8 mouse cellular contexts compared by ENCODE assay signal in the genomic region with DNA sequence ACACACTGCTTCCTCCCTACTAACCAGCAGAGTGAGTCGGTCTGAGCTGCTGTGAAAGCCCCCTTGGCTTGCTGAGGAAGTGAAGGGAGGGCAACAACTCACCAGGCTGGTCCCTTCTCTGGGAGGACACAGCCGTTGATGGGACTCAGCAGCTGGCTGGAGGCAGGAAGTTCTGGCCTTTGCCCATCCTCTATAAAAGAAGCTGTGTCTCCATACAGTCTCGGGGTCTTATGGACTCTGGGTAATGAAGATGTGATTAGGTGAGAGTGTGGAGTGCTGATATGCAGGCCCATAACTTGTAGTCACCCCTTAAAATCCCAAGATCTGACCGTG. TPM values are rescaled to one million over a fixed set of nuclear protein-coding genes. Genes with fewer than 3 reads are reported as not detected.
DNase-seq lines count a peak whose midpoint lies in the region; ATAC-seq and TF ChIP-seq lines count a peak whose summit lies in the region.

No protein-coding gene starts in this region.

- peaks cover 6% of the 10 kb centered on the region for H3K36me3 ChIP-seq in heart, embryonic 14.5 days (ENCODE audit: control insufficient read depth, insufficient read depth, low read length)
- H3K36me3 ChIP-seq in ES-E14 (ENCODE audit: control insufficient read depth, insufficient read depth, low read length, poor library complexity, severe bottlenecking) (peaks cover 2% of the 10 kb centered on the region; the same call in 1 of the 2 replicates), macrophage (ENCODE audit: inconsistent target) (0 out of 2 replicates have a peak, but pooled peaks cover 2% of the 10 kb centered on the region)

- peaks cover 36 to 71% of the 10 kb centered on the region in 2 experiments for H3K4me1 ChIP-seq in heart, embryonic 14.5 days (ENCODE audit: control insufficient read depth in 2 of 2, insufficient read depth in 2 of 2, low read length in 2 of 2)
- H3K4me1 ChIP-seq in ES-E14 (ENCODE audit: control insufficient read depth in 2 of 2, insufficient read depth in 2 of 2, low read length in 2 of 2, poor library complexity in 1 of 2), result peaks cover 18 to 34% of the 10 kb centered on the region in 2 experiments

- H3K9me3 ChIP-seq in heart, embryonic 14.5 days (ENCODE audit: control insufficient read depth, low read length), result no peaks in the 10 kb centered on the region
- no peaks in the 10 kb centered on the region for H3K9me3 ChIP-seq in ES-E14 (ENCODE audit: control insufficient read depth, insufficient read depth, low read depth, low read length)

- no peak for DNase-seq in heart, adult 18-20 months
- no peak for DNase-seq in ES-E14 (ENCODE audit: low read depth, low spot score)
- DNase-seq in cerebellum, adult 11-12 months, result no peak
- no peak for DNase-seq in layer of hippocampus, postnatal 36 days
- no peak for DNase-seq in cerebellum, adult 11 months

- in situ Hi-C loops in ES-E14 (cut with MboI; ENCODE audit: low sequenced_read_pairs in 2 of 2, unreplicated experiment in 2 of 2), result no loop called here

- H3K27ac ChIP-seq in heart, embryonic 14.5 days (replicated peaks in 1 of 2; ENCODE audit: control insufficient read depth in 1 of 2, insufficient read depth in 1 of 2, low read depth in 2 of 2, low read length in 2 of 2), result peak overlapping the region; percentile 50 to 95
- H3K27ac ChIP-seq in ES-E14 (ENCODE audit: insufficient read depth, low read depth, low read length, poor library complexity, severe bottlenecking) (no peak overlapping the region), macrophage (0 out of 2 replicates have a peak overlapping the region, but pooled peaks have one; percentile 1)

- WGBS in heart, embryonic 14.5 days, result 28% methylated on average over 4 of the region's 4 CpGs
- 24% methylated on average over 4 of the region's 4 CpGs for whole genome bisulfite sequencing in macrophage (ENCODE audit: missing documents)

- peaks cover 56% of the 10 kb centered on the region for H3K79me2 ChIP-seq in macrophage (ENCODE audit: inconsistent target)

- peak overlapping the region; percentile 94 for H3K4me2 ChIP-seq in heart, embryonic 14.5 days (ENCODE audit: low read length)

- H3K9ac ChIP-seq in heart, embryonic 14.5 days (ENCODE audit: low read length), result peak overlapping the region; percentile 96
- H3K9ac ChIP-seq in ES-E14 (ENCODE audit: insufficient read depth, low read depth, low read length, poor library complexity, severe bottlenecking), result peak overlapping the region; percentile 86

- peak overlapping the region; percentile 76 to 94 for H3K4me3 ChIP-seq in heart, embryonic 14.5 days (ENCODE audit: control insufficient read depth in 1 of 2, insufficient read depth in 1 of 2, low read depth in 1 of 2, low read length in 2 of 2)
- H3K4me3 ChIP-seq in ES-E14 (ENCODE audit: insufficient read depth in 1 of 2, low read depth in 1 of 2, low read length in 2 of 2, poor library complexity in 1 of 2, severe bottlenecking in 1 of 2) (peak overlapping the region; percentile 76 to 94), macrophage (ENCODE audit: inconsistent target) (peak overlapping the region; percentile 62)

- no peak for ATAC-seq in heart, embryonic 14.5 days (ENCODE audit: insufficient number of reproducible peaks, insufficient read depth, low FRiP score, low read depth)
- ATAC-seq in granulocyte monocyte progenitor cell, adult 5-6 weeks (replicated peaks; ENCODE audit: poor library complexity, severe bottlenecking), result peak; percentile 3

- H3K27me3 ChIP-seq in heart, embryonic 14.5 days (ENCODE audit: control insufficient read depth, insufficient read depth, low read length), result no peaks in the 10 kb centered on the region

TF ChIP-seq in ES-E14, 5 proteins besides CTCF, POLR2A, EP300 and RAD21:
- TF ChIP-seq HCFC1 (IDR thresholded peaks at IDR 0.05; ENCODE audit: borderline replicate concordance, insufficient read depth, low read length) (no peak), MAFK (IDR thresholded peaks at IDR 0.05; ENCODE audit: insufficient read depth, low read depth, low read length) (no peak), ZNF384 (IDR thresholded peaks at IDR 0.05; ENCODE audit: low read depth, low read length) (no peak), CHD2 (IDR thresholded peaks at IDR 0.05; ENCODE audit: low read depth, low read length) (no peak), ZC3H11A (IDR thresholded peaks at IDR 0.05; ENCODE audit: borderline replicate concordance, low read depth, low read length) (no peak)

RNA-seq across cellular contexts. Expression of a gene that starts 0.9 kb away (rescaled TPM):
- polyA plus RNA-seq in heart, embryonic 14.5 days (2014; fragmentation: Nextera tagmentation; extraction: Ambion mirVana), result 13.6 and 15.2 TPM in 2 replicates
- total RNA-seq in heart, adult 18-20 months (2021), result 10 to 100 TPM; 54.7 to 58.9 TPM
- total RNA-seq in ES-E14 (2012; rRNA removed), result 43.1 and 55.2 TPM in 2 replicates
- 33.6 and 47.7 TPM in 2 replicates for total RNA-seq in granulocyte monocyte progenitor cell, adult 5-6 weeks (2014; fragmentation: Nextera tagmentation)
- 10.3 and 16.4 TPM in 2 replicates for total RNA-seq in granulocyte monocyte progenitor cell, adult 5-6 weeks (2017)
- 100 to 1,000 TPM in 2 of 26 experiments, 10 to 100 TPM in 24; 11.2 to 191 (median 48.6) TPM for total RNA-seq in macrophage (2018; cell fraction: chromatin; rRNA removed)
- 10 to 100 TPM; 22.0 to 35.5 (median 30.7) TPM for total RNA-seq in macrophage (2018; cell fraction: cytosol; rRNA removed)
- 10 to 100 TPM; 12.9 to 79.5 (median 28.5) TPM for total RNA-seq in macrophage (2018; cell fraction: nucleus; rRNA removed)
- polyA plus RNA-seq in macrophage (2018), result 23.8 to 28.2 TPM (median 25.3 TPM) in 3 replicates
- total RNA-seq in layer of hippocampus, postnatal 36 days (2021), result 100 to 1,000 TPM; 284 to 288 TPM

RNA-seq across cellular contexts. Expression of a gene that starts 4.8 kb away (rescaled TPM):
- 5.1 and 5.2 TPM in 2 replicates for polyA plus RNA-seq in heart, embryonic 14.5 days (2014; fragmentation: Nextera tagmentation; extraction: Ambion mirVana)
- total RNA-seq in heart, adult 18-20 months (2021), result 10 to 100 TPM in 1 of 2 experiments, 1 to 10 TPM in 1; 9.2 to 11.2 TPM
- total RNA-seq in ES-E14 (2012; rRNA removed), result 7.0 and 10.7 TPM in 2 replicates
- total RNA-seq in granulocyte monocyte progenitor cell, adult 5-6 weeks (2014; fragmentation: Nextera tagmentation), result 14.9 and 20.0 TPM in 2 replicates
- 3.1 and 4.8 TPM in 2 replicates for total RNA-seq in granulocyte monocyte progenitor cell, adult 5-6 weeks (2017)
- total RNA-seq in macrophage (2018; cell fraction: chromatin; rRNA removed), result 10 to 100 TPM in 7 of 26 experiments, 1 to 10 TPM in 16, under 1 TPM in 3; 0.55 to 28.5 (median 5.6) TPM
- 1 to 10 TPM in 13 of 26 experiments, under 1 TPM in 13; 0.28 to 4.0 (median 1.6) TPM for total RNA-seq in macrophage (2018; cell fraction: cytosol; rRNA removed)
- total RNA-seq in macrophage (2018; cell fraction: nucleus; rRNA removed), result 10 to 100 TPM in 4 of 26 experiments, 1 to 10 TPM in 12, under 1 TPM in 9, not detected in 1; 0.26 to 14.8 (median 5.2) TPM
- 2.8 to 4.3 TPM (median 3.3 TPM) in 3 replicates for polyA plus RNA-seq in macrophage (2018)
- total RNA-seq in layer of hippocampus, postnatal 36 days (2021), result 10 to 100 TPM; 83.2 to 88.4 TPM

RNA-seq across cellular contexts. Expression of a gene that starts 20.6 kb away (rescaled TPM):
- polyA plus RNA-seq in heart, embryonic 14.5 days (2014; fragmentation: Nextera tagmentation; extraction: Ambion mirVana), result 1.6 and 1.8 TPM in 2 replicates
- 1 to 10 TPM; 2.7 to 4.5 TPM for total RNA-seq in heart, adult 18-20 months (2021)
- total RNA-seq in ES-E14 (2012; rRNA removed), result 1.6 and 1.7 TPM in 2 replicates
- 3.4 and 9.6 TPM in 2 replicates for total RNA-seq in granulocyte monocyte progenitor cell, adult 5-6 weeks (2014; fragmentation: Nextera tagmentation)
- 2.6 and 3.6 TPM in 2 replicates for total RNA-seq in granulocyte monocyte progenitor cell, adult 5-6 weeks (2017)
- 1 to 10 TPM in 15 of 26 experiments, under 1 TPM in 9, not detected in 2; 0.31 to 4.1 (median 1.2) TPM for total RNA-seq in macrophage (2018; cell fraction: chromatin; rRNA removed)
- total RNA-seq in macrophage (2018; cell fraction: cytosol; rRNA removed), result 1 to 10 TPM in 21 of 26 experiments, under 1 TPM in 5; 0.65 to 3.5 (median 2.0) TPM
- total RNA-seq in macrophage (2018; cell fraction: nucleus; rRNA removed), result 1 to 10 TPM in 22 of 26 experiments, under 1 TPM in 4; 0.77 to 5.5 (median 1.9) TPM
- polyA plus RNA-seq in macrophage (2018), result 0.63 to 3.6 TPM (median 3.1 TPM) in 3 replicates
- 1 to 10 TPM; 1.3 to 1.5 TPM for total RNA-seq in layer of hippocampus, postnatal 36 days (2021)

RNA-seq across cellular contexts. Expression of a gene that starts 21.5 kb away (rescaled TPM):
- 28.7 and 30.0 TPM in 2 replicates for polyA plus RNA-seq in heart, embryonic 14.5 days (2014; fragmentation: Nextera tagmentation; extraction: Ambion mirVana)
- 10 to 100 TPM in 1 of 2 experiments, 1 to 10 TPM in 1; 8.3 to 10.6 TPM for total RNA-seq in heart, adult 18-20 months (2021)
- total RNA-seq in ES-E14 (2012; rRNA removed), result 18.4 and 23.5 TPM in 2 replicates
- 2.5 and 3.3 TPM in 2 replicates for total RNA-seq in granulocyte monocyte progenitor cell, adult 5-6 weeks (2014; fragmentation: Nextera tagmentation)
- total RNA-seq in granulocyte monocyte progenitor cell, adult 5-6 weeks (2017), result 1.8 and 2.8 TPM in 2 replicates
- total RNA-seq in macrophage (2018; cell fraction: chromatin; rRNA removed), result 1 to 10 TPM in 20 of 26 experiments, under 1 TPM in 4, not detected in 2; 0.58 to 8.6 (median 2.2) TPM
- 1 to 10 TPM; 1.8 to 6.2 (median 4.0) TPM for total RNA-seq in macrophage (2018; cell fraction: cytosol; rRNA removed)
- total RNA-seq in macrophage (2018; cell fraction: nucleus; rRNA removed), result 10 to 100 TPM in 1 of 26 experiments, 1 to 10 TPM in 25; 2.5 to 10.3 (median 5.9) TPM
- 1.8 to 4.6 TPM (median 4.5 TPM) in 3 replicates for polyA plus RNA-seq in macrophage (2018)
- 1 to 10 TPM; 5.4 to 5.9 TPM for total RNA-seq in layer of hippocampus, postnatal 36 days (2021)

RNA-seq across cellular contexts. Expression of a gene that starts 24.7 kb away (rescaled TPM):
- not detected in 2 replicates for polyA plus RNA-seq in heart, embryonic 14.5 days (2014; fragmentation: Nextera tagmentation; extraction: Ambion mirVana)
- total RNA-seq in heart, adult 18-20 months (2021), result not detected
- 0.26 TPM in 1 of 2 replicates, not detected in the other for total RNA-seq in ES-E14 (2012; rRNA removed)
- total RNA-seq in granulocyte monocyte progenitor cell, adult 5-6 weeks (2014; fragmentation: Nextera tagmentation), result not detected in 2 replicates
- 0.52 TPM in 1 of 2 replicates, not detected in the other for total RNA-seq in granulocyte monocyte progenitor cell, adult 5-6 weeks (2017)
- total RNA-seq in macrophage (2018; cell fraction: chromatin; rRNA removed), result under 1 TPM in 3 of 26 experiments, not detected in 23; 0.47 to 0.54 (median 0.50) TPM
- under 1 TPM in 4 of 26 experiments, not detected in 22; 0.09 to 0.26 (median 0.11) TPM for total RNA-seq in macrophage (2018; cell fraction: cytosol; rRNA removed)
- 1 to 10 TPM in 1 of 26 experiments, under 1 TPM in 8, not detected in 17; 0.28 to 1.6 (median 0.36) TPM for total RNA-seq in macrophage (2018; cell fraction: nucleus; rRNA removed)
- polyA plus RNA-seq in macrophage (2018), result not detected in 3 replicates
- total RNA-seq in layer of hippocampus, postnatal 36 days (2021), result not detected
